Mouse (Mus musculus) heart, embryonic 14.5 days (tissue): Measurements from ENCODE around the gene Pax2. TPM values are rescaled to one million over a fixed set of nuclear protein-coding genes. Genes with fewer than 3 reads are reported as not detected.

Experiments used
- ATAC-seq: fragments of 200-750 bp; cut with Nextera tagmentation; 2 replicates; pipeline ENCODE4 v1.8.0; 2017; ENCODE audit warnings: low read depth, moderate TSS enrichment; ENCODE audit not compliant: insufficient number of reproducible peaks, insufficient read depth, low FRiP score
- H3K27ac ChIP-seq, 2 experiments: fragments of 200-500 bp in 1 of 2; fragments of 300-500 bp in 1 of 2; sonication (generic) in 1 of 2; replicated peaks in 1 of 2; 2 replicates each; pipeline ENCODE4 v1.5.1; 2012 to 2014; ENCODE audit warnings: low read depth in 2 of 2, low read length in 2 of 2, control low read depth in 1 of 2, mild to moderate bottlenecking in 1 of 2, mixed read lengths in 1 of 2; ENCODE audit not compliant: control insufficient read depth in 1 of 2, insufficient read depth in 1 of 2
- H3K27me3 ChIP-seq: fragments of 300-500 bp; sonication (generic); 2 replicates; pipeline ENCODE4 v1.6.1; 2014; ENCODE audit warnings: mild to moderate bottlenecking, low read length, control low read depth; ENCODE audit not compliant: control insufficient read depth, insufficient read depth
- H3K36me3 ChIP-seq: fragments of 300-500 bp; sonication (generic); 2 replicates; pipeline ENCODE4 v1.6.1; 2014; ENCODE audit warnings: mild to moderate bottlenecking, control low read depth, low read length, mixed read lengths; ENCODE audit not compliant: control insufficient read depth, insufficient read depth
- H3K4me1 ChIP-seq, 2 experiments: fragments of 200-500 bp in 1 of 2; fragments of 300-500 bp in 1 of 2; sonication (generic) in 1 of 2; 2 replicates each; pipeline ENCODE4 v1.6.1; 2012 to 2014; ENCODE audit warnings: low read length in 2 of 2, control low read depth in 1 of 2, mixed read lengths in 1 of 2; ENCODE audit not compliant: control insufficient read depth in 2 of 2, insufficient read depth in 2 of 2
- H3K4me2 ChIP-seq: fragments of 300-500 bp; sonication (generic); 2 replicates; pipeline ENCODE4 v1.6.1; 2014; ENCODE audit warnings: mild to moderate bottlenecking, low read length
- H3K4me3 ChIP-seq, 2 experiments: fragments of 200-500 bp in 1 of 2; fragments of 300-500 bp in 1 of 2; sonication (generic) in 1 of 2; 2 replicates each; pipeline ENCODE4 v1.5.1; 2012 to 2014; ENCODE audit warnings: low read length in 2 of 2, mild to moderate bottlenecking in 2 of 2, control low read depth in 1 of 2, low read depth in 1 of 2, moderate library complexity in 1 of 2; ENCODE audit not compliant: control insufficient read depth in 1 of 2, insufficient read depth in 1 of 2
- H3K9ac ChIP-seq: fragments of 300-500 bp; sonication (generic); 2 replicates; pipeline ENCODE4 v1.6.1; 2014; ENCODE audit warnings: mild to moderate bottlenecking, low read length
- H3K9me3 ChIP-seq: fragments of 300-500 bp; sonication (generic); 2 replicates; pipeline ENCODE4 v1.6.1; 2016; ENCODE audit warnings: low read length, control low read depth; ENCODE audit not compliant: control insufficient read depth
- WGBS: fragments of 180-500 bp; shearing (Covaris S2); extraction: QIAGEN DNeasy Blood & Tissue Kit; methylation state at CpG from one replicate; pipeline ENCODE4 v1.1.7; 2014; 5-methylcytosine and 5-hydroxymethylcytosine counted together
- polyA plus RNA-seq: library from polyadenylated mRNA; unstranded; fragments of >200 nt; fragmentation: Nextera tagmentation; extraction: Ambion mirVana; gene quantifications from 2 replicates; pipeline ENCODE4 v1.2.1, GENCODE M21; 2014

Gene Pax2
- polyA plus RNA-seq, 1 experiment from 2014 or later = not detected

GRCm38 (mm10) chr19:44755378-44755692 lies 510 bp upstream of the Pax2 start:
- H3K4me3 ChIP-seq = peak overlapping the region in 1 of 2 experiments; percentile 41; a peak in 1 of 4 replicates
- peaks cover 94% of the 10 kb centered on the region for H3K27me3 ChIP-seq
- no peaks in the 10 kb centered on the region for H3K36me3 ChIP-seq
- peaks cover 5 to 29% of the 10 kb centered on the region in 2 experiments; a peak in 3 of 4 replicates for H3K4me1 ChIP-seq
- 1% methylated on average over 13 of the region's 13 CpGs for WGBS
- H3K9me3 ChIP-seq = no peaks in the 10 kb centered on the region
- no peak overlapping the region for H3K9ac ChIP-seq
- ATAC-seq = no peak
- peak overlapping the region; percentile 77 for H3K4me2 ChIP-seq
- no peak overlapping the region for H3K27ac ChIP-seq

DNA sequence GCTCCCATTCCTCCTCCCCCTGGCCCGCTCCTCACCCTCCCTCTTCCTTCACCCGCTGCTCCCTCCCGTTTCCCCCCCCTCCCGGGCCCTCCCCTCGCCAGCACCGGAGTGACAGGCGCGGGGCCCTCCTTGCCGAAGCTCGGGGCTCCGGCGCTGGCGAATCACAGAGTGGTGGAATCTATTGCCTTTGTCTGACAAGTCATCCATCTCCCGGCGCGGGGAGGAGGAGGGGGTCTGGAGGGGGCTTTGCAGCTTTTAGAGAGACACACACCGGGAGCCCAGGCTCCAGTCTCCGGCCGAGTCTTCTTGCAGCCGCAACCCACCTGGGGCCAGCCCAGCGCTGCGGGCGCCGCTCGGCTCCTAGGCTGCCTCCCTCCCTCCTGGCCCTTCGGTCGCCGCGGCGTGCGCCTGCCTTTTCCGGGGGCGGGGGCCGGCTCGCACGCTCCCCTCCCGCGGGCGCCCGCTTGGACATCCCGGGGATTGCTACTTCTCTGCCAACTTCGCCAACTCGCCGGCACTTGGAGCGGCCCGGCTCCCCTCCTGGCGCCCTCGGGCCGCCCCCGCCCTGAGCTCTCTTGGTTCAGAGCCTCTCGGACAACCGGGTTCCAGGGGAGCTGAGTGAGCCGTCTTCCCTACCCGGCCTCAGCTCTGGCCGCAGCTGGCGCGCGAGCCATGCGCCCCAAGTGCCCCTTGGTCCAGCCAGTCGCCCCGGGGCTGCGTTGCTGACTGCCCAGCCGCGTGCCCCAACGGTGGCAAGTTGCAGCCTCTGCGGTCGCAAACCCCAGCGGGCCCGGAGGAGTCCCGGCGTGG lies 781 bp downstream of the Pax2 start:
- H3K4me1 ChIP-seq = peaks cover 5 to 24% of the 10 kb centered on the region in 2 experiments; a peak in 3 of 4 replicates
- no peaks in the 10 kb centered on the region for H3K9me3 ChIP-seq
- peak overlapping the region; percentile 32 to 41 for H3K4me3 ChIP-seq
- no peak for ATAC-seq
- under 1% methylated on average over 66 of the region's 71 CpGs for WGBS
- peak overlapping the region; percentile 77 for H3K4me2 ChIP-seq
- peak overlapping the region; percentile 21; the same call in 1 of the 2 replicates for H3K9ac ChIP-seq
- peaks cover 94% of the 10 kb centered on the region for H3K27me3 ChIP-seq
- H3K27ac ChIP-seq = no peak overlapping the region
- H3K36me3 ChIP-seq = no peaks in the 10 kb centered on the region

DNA sequence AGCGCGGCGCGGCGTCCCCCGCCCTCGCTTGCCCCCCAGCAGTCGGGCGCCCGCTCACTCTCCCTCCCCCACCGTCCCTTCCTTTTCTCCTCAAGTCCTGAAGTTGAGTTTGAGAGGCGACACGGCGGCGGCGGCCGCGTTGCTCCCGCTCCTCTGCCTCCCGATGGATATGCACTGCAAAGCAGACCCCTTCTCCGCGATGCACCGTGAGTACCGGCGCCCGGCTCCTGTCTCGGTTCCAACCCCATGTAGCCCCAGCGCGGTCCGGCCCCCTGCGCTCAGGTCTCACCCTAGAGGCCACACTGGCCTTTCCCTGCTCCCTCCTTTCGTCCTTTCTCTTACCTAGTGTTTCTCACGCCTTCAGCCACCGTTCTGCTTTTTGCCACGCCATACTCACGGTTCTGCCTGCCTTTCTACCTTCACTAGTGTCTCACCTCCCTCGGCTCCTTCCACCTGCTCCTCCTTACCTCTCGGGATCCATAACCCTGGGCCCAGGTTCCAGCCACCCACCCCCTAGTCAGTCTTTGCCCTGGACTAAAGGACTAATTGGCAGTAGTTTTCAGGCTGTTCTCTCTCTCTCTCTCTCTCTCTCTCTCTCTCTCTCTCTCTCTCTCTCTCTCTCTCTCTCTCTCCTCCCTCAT lies 1.5 kb downstream of the Pax2 start:
- Histone ChIP-seq H3K27ac (no peak overlapping the region), H3K4me1 (peaks cover 5 to 24% of the 10 kb centered on the region in 2 experiments; a peak in 3 of 4 replicates), H3K36me3 (no peaks in the 10 kb centered on the region), H3K4me3 (peak overlapping the region; percentile 32 to 41; a peak in 3 of 4 replicates), H3K27me3 (peaks cover 94% of the 10 kb centered on the region), H3K4me2 (peak overlapping the region; percentile 77), H3K9me3 (no peaks in the 10 kb centered on the region), H3K9ac (peak overlapping the region; percentile 21; the same call in 1 of the 2 replicates)
- WGBS = under 1% methylated on average over 32 of the region's 38 CpGs
- ATAC-seq = no peak

- Histone ChIP-seq H3K27me3 (peaks cover 94% of the 10 kb centered on the region), H3K4me3 (no peak overlapping the region), H3K36me3 (no peaks in the 10 kb centered on the region), H3K4me1 (peaks cover 5 to 24% of the 10 kb centered on the region in 2 experiments; a peak in 3 of 4 replicates), H3K27ac (no peak overlapping the region), H3K9ac (no peak overlapping the region), H3K4me2 (no peak overlapping the region), H3K9me3 (no peaks in the 10 kb centered on the region)
- 2% methylated on average over 28 of the region's 28 CpGs for WGBS
- ATAC-seq = no peak
Measured at GRCm38 (mm10) chr19:44758846-44759245, 3.0 kb downstream of the Pax2 start.

GRCm38 (mm10) chr19:44759531-44760118 lies 3.8 kb downstream of the Pax2 start:
- Histone ChIP-seq H3K9me3 (no peaks in the 10 kb centered on the region), H3K27ac (no peak overlapping the region), H3K27me3 (peaks cover 94% of the 10 kb centered on the region), H3K4me3 (peak overlapping the region in 1 of 2 experiments; percentile 18; a peak in 2 of 4 replicates), H3K9ac (no peak overlapping the region), H3K4me2 (no peak overlapping the region; the same call in 1 of the 2 replicates), H3K36me3 (no peaks in the 10 kb centered on the region), H3K4me1 (peaks cover 5 to 24% of the 10 kb centered on the region in 2 experiments; a peak in 3 of 4 replicates)
- no peak for ATAC-seq
- WGBS = 1% methylated on average over 37 of the region's 37 CpGs

DNA sequence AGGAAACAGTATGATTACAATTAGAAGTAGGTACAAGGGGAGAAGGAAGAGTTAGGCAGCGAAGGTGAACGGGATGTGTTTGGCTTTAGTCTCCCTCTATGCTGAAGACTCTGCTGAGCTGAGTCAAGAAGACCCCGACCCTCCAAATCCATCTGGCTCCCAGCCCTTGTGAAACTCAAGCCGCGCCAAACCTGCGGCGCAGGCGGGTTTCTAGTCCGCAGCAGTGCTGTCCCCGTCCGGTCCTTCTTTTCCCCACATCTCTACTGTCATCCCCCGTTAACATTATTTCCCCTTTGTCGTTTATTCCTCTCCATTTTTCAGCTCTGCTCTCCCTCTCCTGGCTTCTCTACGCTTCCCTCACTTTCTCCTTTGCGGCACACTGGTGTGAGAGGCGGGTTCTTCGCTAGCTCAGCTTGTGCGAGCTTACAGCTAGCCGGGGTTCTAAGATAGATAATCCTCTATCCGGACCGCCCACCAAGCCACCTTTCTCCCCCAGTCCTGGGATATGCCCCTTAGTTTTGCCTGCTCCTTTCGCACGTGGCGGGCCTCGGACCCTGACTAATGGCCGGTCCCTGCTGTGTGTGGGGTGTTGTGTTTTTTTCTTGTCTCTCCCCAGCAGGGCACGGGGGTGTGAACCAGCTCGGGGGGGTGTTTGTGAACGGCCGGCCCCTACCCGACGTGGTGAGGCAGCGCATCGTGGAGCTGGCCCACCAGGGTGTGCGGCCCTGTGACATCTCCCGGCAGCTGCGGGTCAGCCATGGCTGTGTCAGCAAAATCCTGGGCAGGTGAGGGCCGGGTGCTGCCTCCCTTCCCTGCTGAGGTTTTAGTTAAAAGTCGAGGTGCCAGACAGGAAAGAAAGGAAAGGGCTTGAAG lies 4.7 kb downstream of the Pax2 start:
- Histone ChIP-seq H3K4me1 (peaks cover 5 to 23% of the 10 kb centered on the region in 2 experiments; a peak in 3 of 4 replicates), H3K36me3 (no peaks in the 10 kb centered on the region), H3K27ac (no peak overlapping the region), H3K4me2 (no peak overlapping the region), H3K9me3 (no peaks in the 10 kb centered on the region), H3K27me3 (peaks cover 94% of the 10 kb centered on the region), H3K9ac (no peak overlapping the region), H3K4me3 (peak overlapping the region in 1 of 2 experiments; percentile 18; a peak in 1 of 4 replicates)
- ATAC-seq = no peak
- WGBS = under 1% methylated on average over 39 of the region's 39 CpGs
